Mouse (Mus musculus): Measurements from ENCODE around the gene Tnni2.

DNA sequence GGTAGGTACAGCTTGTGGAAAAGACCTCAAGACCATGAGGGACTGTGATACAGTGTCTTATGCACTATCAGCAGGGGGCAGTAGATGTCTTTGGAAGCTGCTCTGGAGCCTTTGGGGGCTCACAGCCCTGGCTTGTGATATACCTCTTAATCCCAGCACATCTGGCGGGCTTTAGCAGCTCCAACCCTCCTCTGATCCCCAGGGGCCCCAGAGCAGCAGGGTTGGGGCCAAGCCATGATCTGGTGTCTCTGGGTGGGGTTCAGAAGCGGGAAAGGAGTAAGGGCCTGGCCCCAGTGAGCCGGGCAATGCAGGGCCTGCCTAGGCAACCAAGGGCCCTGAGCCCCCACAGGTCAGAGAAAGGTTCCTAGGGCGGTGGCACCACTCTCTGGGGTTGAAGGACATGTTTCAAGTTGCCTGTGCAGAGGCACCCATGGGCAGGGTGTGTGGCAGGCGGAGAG is 922 bp upstream of the Tnni2 start:
- TF ChIP-seq MAFK (IDR thresholded peaks at IDR 0.05; ENCODE audit: insufficient read depth, low read depth, low read length) (no peak), ZC3H11A (IDR thresholded peaks at IDR 0.05; ENCODE audit: borderline replicate concordance, low read depth, low read length) (no peak), ZNF384 (IDR thresholded peaks at IDR 0.05; ENCODE audit: low read depth, low read length) (no peak), HCFC1 (IDR thresholded peaks at IDR 0.05; ENCODE audit: borderline replicate concordance, insufficient read depth, low read length) (no peak), CHD2 (IDR thresholded peaks at IDR 0.05; ENCODE audit: low read depth, low read length) (no peak)
